Mouse (Mus musculus) stomach, embryonic 16.5 days (tissue): ENCODE measurements around the gene Nfatc4. TPM values are rescaled to one million over a fixed set of nuclear protein-coding genes. Genes with fewer than 3 reads are reported as not detected.
A peak's percentile ranks its signal among the peaks of the same experiment; 100 is the strongest.

Experiments
- ATAC-seq: fragments of 200-750 bp; cut with Nextera tagmentation; 2 replicates; pipeline ENCODE4 v1.8.0; 2017; ENCODE audit warnings: moderate number of reproducible peaks, moderate TSS enrichment; ENCODE audit not compliant: insufficient read depth, low FRiP score
- H3K27ac ChIP-seq: fragments of 300-500 bp; sonication (generic); 2 replicates; pipeline ENCODE4 v1.5.1; 2014; ENCODE audit warnings: low read length
- H3K27me3 ChIP-seq: fragments of 300-500 bp; sonication (generic); 2 replicates; pipeline ENCODE4 v1.6.1; 2014; ENCODE audit warnings: low read length, control low read depth, mixed read lengths; ENCODE audit not compliant: control insufficient read depth, insufficient read depth
- H3K36me3 ChIP-seq: fragments of 300-500 bp; sonication (generic); 2 replicates; pipeline ENCODE4 v1.6.1; 2014; ENCODE audit warnings: low read length; ENCODE audit not compliant: control insufficient read depth, insufficient read depth
- H3K4me1 ChIP-seq: fragments of 300-500 bp; sonication (generic); 2 replicates; pipeline ENCODE4 v1.6.1; 2014; ENCODE audit warnings: low read length, control low read depth, mixed read lengths; ENCODE audit not compliant: control insufficient read depth, insufficient read depth
- H3K4me2 ChIP-seq: fragments of 300-500 bp; sonication (generic); 2 replicates; pipeline ENCODE4 v1.6.1; 2014; ENCODE audit warnings: low read depth, low read length, mixed read lengths
- H3K4me3 ChIP-seq: fragments of 300-500 bp; sonication (generic); replicated peaks from 2 replicates; pipeline ENCODE4 v1.5.1; 2014; ENCODE audit warnings: mild to moderate bottlenecking, low read length
- H3K9ac ChIP-seq: fragments of 300-500 bp; sonication (generic); 2 replicates; pipeline ENCODE4 v1.6.1; 2014; ENCODE audit warnings: low read length
- H3K9me3 ChIP-seq: fragments of 300-500 bp; sonication (generic); replicated peaks from 2 replicates; pipeline ENCODE4 v1.6.1; 2016; ENCODE audit warnings: low read length, control low read depth; ENCODE audit not compliant: control insufficient read depth
- WGBS: fragments of 180-500 bp; shearing (Covaris S2); extraction: QIAGEN DNeasy Blood & Tissue Kit; methylation state at CpG from one replicate; pipeline ENCODE4 v1.1.7; 2014; 5-methylcytosine and 5-hydroxymethylcytosine counted together
- polyA plus RNA-seq: library from polyadenylated mRNA; unstranded; fragments of >200 nt; fragmentation: Nextera tagmentation; extraction: Ambion mirVana; gene quantifications from 2 replicates; pipeline ENCODE4 v1.2.1, GENCODE M21; 2015

Nfatc4 gene
- polyA plus RNA-seq, 1 experiment from 2014 or later = 33.9 TPM

DNA sequence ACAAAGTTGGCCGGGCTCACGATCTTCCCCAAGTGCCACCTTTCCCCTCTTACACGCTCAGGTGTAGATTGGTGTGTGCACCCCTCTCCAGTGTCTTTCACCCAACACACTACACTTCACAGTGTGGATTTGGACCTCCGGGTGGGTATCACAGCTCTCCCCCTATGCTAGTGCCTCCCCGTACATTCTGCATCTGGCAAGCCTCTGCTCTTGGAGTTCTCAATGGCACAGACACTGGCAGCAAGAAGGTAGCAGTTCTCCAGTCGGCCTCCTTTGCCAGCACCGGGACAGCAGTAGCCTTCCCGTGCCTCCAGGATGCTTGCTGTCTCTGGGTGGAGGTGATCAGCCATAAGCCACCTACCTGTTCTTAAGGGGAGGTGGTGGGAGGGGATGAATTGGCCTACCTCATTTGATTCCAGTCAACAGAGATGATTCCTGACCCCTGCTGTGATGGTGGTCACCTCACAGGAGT is 50.3 kb downstream of the Nfatc4 start:
- H3K4me2 ChIP-seq = no peak overlapping the region
- 0 out of 2 replicates have a peak, but pooled peaks have one; percentile 1 for ATAC-seq

DNA sequence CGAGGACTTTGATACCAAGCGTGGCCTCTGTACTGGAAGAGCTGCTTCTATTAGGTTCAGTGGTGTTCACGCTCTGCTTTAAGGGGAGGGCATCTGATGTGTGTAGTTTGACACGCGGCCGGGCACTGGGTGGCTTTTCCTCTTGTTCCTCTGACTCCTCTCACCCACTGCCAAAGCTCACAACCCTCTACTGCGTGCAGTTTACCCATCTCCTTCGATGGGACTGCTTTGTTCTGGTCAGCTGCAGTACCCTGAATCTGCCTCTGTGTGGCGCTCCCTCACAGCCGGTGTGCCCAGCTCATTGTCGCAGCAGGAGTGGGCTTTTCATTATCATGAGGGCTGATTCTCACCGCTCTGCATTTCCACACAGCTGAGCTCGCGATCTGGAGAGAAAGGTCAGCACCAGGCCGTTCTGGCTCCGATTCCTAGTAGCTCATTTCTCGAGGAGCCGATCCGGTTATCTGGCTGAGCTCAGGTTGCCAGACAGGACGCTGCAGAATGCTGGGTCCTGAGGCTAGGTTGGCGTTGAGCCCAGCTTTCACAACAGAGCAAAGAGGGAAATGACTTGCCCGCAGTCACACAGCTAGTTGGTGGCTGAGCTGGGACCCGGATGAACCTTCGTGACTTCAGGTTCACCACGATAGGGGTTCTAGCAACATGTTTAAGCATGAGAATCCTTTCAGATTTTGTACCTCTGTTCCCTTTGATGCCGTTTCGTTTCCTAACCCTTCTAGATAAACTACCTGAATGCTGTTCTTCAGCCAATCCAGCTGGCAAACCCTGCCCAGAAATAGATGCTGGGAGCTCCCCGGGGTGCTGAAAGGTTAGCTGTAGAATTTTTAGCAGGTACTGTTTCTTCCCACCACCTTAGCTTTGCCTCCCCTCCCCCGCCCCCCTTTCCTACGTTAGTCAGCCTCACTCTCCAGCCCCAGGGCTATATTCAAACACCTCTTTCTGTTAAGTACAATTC is 51.1 kb downstream of the Nfatc4 start:
- peak overlapping the region; percentile 52 for H3K4me2 ChIP-seq
- peak overlapping the region; percentile 43 for H3K9ac ChIP-seq
- no peak overlapping the region for H3K27ac ChIP-seq
- H3K36me3 ChIP-seq = peaks cover 18% of the 10 kb centered on the region; the same call in 1 of the 2 replicates
- H3K4me3 ChIP-seq = peak overlapping the region; percentile 34
- no peaks in the 10 kb centered on the region for H3K9me3 ChIP-seq
- no peaks in the 10 kb centered on the region for H3K27me3 ChIP-seq
- peak; percentile 57; the same call in 1 of the 2 replicates for ATAC-seq
- H3K4me1 ChIP-seq = peaks cover 21% of the 10 kb centered on the region
- 11% methylated on average over 30 of the region's 30 CpGs for WGBS

More for the DNA sequence above, 50.3 kb downstream of the Nfatc4 start:
- Histone ChIP-seq H3K36me3 (peaks cover 25% of the 10 kb centered on the region; the same call in 1 of the 2 replicates), H3K4me3 (no peak overlapping the region), H3K9ac (peak overlapping the region; percentile 43), H3K9me3 (no peaks in the 10 kb centered on the region), H3K27me3 (no peaks in the 10 kb centered on the region), H3K4me1 (peaks cover 21% of the 10 kb centered on the region), H3K27ac (no peak overlapping the region)
- 83% methylated on average over 8 of the region's 8 CpGs for WGBS

GRCm38 (mm10) chr14:55877469-55878315 is 54.7 kb downstream of the Nfatc4 start:
- WGBS = 10% methylated on average over 14 of the region's 14 CpGs
- Histone ChIP-seq H3K4me1 (peaks cover 21% of the 10 kb centered on the region), H3K36me3 (no peaks in the 10 kb centered on the region), H3K4me3 (no peak overlapping the region), H3K27ac (no peak overlapping the region), H3K27me3 (no peaks in the 10 kb centered on the region), H3K9ac (no peak overlapping the region), H3K9me3 (no peaks in the 10 kb centered on the region), H3K4me2 (0 out of 2 replicates have a peak overlapping the region, but pooled peaks have one; percentile 9)
- no peak for ATAC-seq

- 0 out of 2 replicates have a peak overlapping the region, but pooled peaks have one; percentile 9 for H3K4me2 ChIP-seq
- H3K4me3 ChIP-seq = no peak overlapping the region
- H3K36me3 ChIP-seq = no peaks in the 10 kb centered on the region
- no peak overlapping the region for H3K9ac ChIP-seq
- H3K27me3 ChIP-seq = no peaks in the 10 kb centered on the region
- no peak for ATAC-seq
- WGBS = 20% methylated on average over 7 of the region's 7 CpGs
- H3K9me3 ChIP-seq = no peaks in the 10 kb centered on the region
- H3K4me1 ChIP-seq = peaks cover 18% of the 10 kb centered on the region
- no peak overlapping the region for H3K27ac ChIP-seq
Measured at GRCm38 (mm10) chr14:55878316-55878940, 55.5 kb downstream of the Nfatc4 start.

DNA sequence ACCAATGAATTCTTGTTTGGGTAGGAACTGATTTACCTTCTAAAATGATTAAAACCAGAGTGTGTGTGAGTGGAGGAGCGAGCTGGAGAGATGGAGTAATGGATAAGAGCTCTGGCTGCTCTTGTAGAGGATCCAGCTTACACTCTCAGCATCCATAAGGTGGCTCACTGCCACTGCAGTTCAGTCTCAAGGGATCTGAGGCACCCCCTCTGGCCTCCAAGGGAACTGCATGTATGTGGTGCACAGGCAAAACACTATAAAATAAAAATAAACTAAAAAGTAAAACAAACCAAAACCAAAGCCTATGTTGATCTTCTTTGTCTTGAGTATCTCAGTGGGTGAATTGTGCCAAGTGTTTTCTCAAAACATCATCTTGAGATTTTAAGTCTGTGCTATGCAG is 56.7 kb downstream of the Nfatc4 start:
- no peaks in the 10 kb centered on the region for H3K27me3 ChIP-seq
- ATAC-seq = no peak
- WGBS = 30% methylated on average over 1 of the region's 1 CpGs
- H3K36me3 ChIP-seq = no peaks in the 10 kb centered on the region
- H3K4me2 ChIP-seq = no peak overlapping the region
- H3K9me3 ChIP-seq = no peaks in the 10 kb centered on the region
- no peak overlapping the region for H3K4me3 ChIP-seq
- H3K9ac ChIP-seq = no peak overlapping the region
- peaks cover 19% of the 10 kb centered on the region for H3K4me1 ChIP-seq
- H3K27ac ChIP-seq = no peak overlapping the region

DNA sequence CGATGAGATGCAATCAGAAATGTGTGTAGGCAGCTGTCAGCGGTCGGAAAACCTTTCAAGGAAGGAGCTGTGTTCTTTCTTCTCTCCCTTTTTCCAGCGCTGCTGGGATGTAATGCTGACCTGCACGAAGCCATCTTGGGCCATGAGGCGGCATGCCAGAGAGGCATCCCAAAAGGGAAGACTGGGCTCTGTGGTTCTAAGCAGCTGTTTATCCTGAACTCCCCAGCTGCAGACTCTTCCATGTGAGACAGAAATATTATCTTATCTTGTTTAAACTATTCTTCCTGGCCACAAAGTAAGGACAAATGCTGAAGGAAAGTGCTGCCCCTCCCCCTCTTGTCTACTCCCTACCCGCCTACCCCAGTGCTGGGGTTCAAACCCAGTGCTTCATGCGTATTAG is 58.0 kb downstream of the Nfatc4 start:
- Histone ChIP-seq H3K4me2 (no peak overlapping the region), H3K9me3 (no peaks in the 10 kb centered on the region), H3K9ac (no peak overlapping the region), H3K27ac (no peak overlapping the region), H3K27me3 (no peaks in the 10 kb centered on the region), H3K4me3 (no peak overlapping the region), H3K36me3 (no peaks in the 10 kb centered on the region), H3K4me1 (peaks cover 20% of the 10 kb centered on the region)
- WGBS = 75% methylated on average over 8 of the region's 8 CpGs
- no peak for ATAC-seq

- Histone ChIP-seq H3K36me3 (peaks cover under 1% of the 10 kb centered on the region; the same call in 1 of the 2 replicates), H3K4me3 (no peak overlapping the region), H3K4me1 (peaks cover 28% of the 10 kb centered on the region), H3K9ac (0 out of 2 replicates have a peak overlapping the region, but pooled peaks have one; percentile 28), H3K9me3 (no peaks in the 10 kb centered on the region), H3K4me2 (no peak overlapping the region), H3K27ac (peak overlapping the region; percentile 71), H3K27me3 (no peaks in the 10 kb centered on the region)
- peak; percentile 35; the same call in 1 of the 2 replicates for ATAC-seq
- 43% methylated on average over 6 of the region's 6 CpGs for WGBS
Measured at GRCm38 (mm10) chr14:55882171-55882641, 59.3 kb downstream of the Nfatc4 start.

DNA sequence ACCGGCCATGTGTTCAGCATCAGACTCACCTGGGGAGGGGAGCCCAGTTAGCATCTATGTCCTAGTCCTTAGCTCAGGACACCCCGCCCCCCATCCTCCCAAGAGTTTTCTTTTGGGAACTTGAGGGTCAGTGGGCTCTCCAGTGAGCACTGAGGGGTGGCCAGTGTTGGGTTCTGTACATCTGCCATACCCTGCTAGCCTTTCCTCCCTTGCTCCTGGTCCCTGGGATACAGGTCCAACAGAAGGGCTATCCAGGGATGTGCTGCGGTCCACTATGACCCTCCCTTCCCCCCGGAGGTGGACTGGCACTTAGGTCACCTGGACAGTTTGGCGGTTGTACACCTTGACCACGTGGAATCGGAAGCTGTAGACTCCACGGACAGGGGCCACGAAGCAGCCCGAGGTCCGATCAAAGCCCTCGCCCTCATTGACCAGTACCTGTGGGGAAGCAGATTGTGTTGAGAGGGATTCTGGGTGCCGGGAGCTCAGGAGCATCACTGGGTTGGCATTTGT is 60.3 kb downstream of the Nfatc4 start:
- Histone ChIP-seq H3K27me3 (no peaks in the 10 kb centered on the region), H3K9ac (peak overlapping the region; percentile 28; the same call in 1 of the 2 replicates), H3K36me3 (peaks cover 5% of the 10 kb centered on the region; the same call in 1 of the 2 replicates), H3K4me2 (no peak overlapping the region), H3K4me1 (peaks cover 22% of the 10 kb centered on the region), H3K9me3 (no peaks in the 10 kb centered on the region), H3K4me3 (no peak overlapping the region), H3K27ac (peak overlapping the region; percentile 71; the same call in 1 of the 2 replicates)
- no peak for ATAC-seq
- WGBS = 91% methylated on average over 13 of the region's 13 CpGs
